In the genomic region with DNA sequence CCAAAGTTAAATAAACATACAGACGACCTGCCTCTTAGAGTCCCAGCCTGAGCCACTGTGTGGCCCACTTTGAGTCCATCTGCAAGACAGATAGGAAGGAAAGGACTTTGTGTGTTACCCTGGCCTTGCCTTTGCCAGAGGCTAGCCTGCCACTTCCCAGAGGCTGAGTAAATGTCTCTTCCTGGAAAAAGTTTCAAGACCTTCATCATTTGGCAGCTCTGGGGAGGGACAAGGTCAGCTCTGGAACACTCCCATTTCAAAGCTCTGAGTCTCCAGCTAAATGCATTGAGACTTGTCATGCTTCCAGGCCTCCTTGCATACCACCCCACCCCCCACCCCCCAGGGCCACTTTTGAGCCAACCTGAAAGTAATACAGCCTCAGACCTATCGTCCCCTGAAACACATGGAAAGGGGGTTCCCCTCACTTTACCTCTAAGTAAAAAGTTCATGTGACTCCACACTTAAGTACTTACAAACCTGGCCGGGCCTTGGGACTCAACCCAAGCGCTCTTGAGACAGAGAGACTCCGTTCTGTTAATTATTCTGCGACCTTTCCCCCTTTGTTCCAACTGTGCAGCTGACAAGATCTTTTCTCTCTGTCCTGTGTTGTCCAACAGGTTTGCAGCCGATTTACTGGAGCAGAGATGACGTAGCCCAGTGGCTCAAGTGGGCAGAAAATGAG, we compare ENCODE assay signal across 13 mouse cellular contexts.
DNase-seq lines count a peak whose midpoint lies in the region; ATAC-seq and TF ChIP-seq lines count a peak whose summit lies in the region.
"Had no signal": no experiment of that assay in that cellular context is flagged by ENCODE, and none has a peak within 500 bp of the region (broad histone marks: within the 10 kb centered on the region; RNA-seq: fewer than 3 reads in every experiment).

No protein-coding gene starts in this region.

- 64% methylated on average over 8 of the region's 8 CpGs for WGBS in heart, embryonic 11.5 days (ENCODE audit: insufficient replicate concordance)
- 50% methylated on average over 8 of the region's 8 CpGs for WGBS in kidney, embryonic 16.5 days

- no peak overlapping the region for H3K4me2 ChIP-seq in heart, embryonic 11.5 days
- no peak overlapping the region for H3K4me2 ChIP-seq in CH12.LX (ENCODE audit: insufficient read depth, low read depth, poor library complexity, severe bottlenecking)
- no peak overlapping the region for H3K4me2 ChIP-seq in kidney, embryonic 16.5 days (replicated peaks; ENCODE audit: low read depth, low read length)
- H3K4me2 ChIP-seq: limb, embryonic 12.5 days had no signal

- H3K27me3 ChIP-seq in heart, embryonic 11.5 days (ENCODE audit: control insufficient read depth, insufficient read depth, low read length): no peaks in the 10 kb centered on the region
- no peaks in the 10 kb centered on the region for H3K27me3 ChIP-seq in CH12.LX (replicated peaks)
- no peaks in the 10 kb centered on the region for H3K27me3 ChIP-seq in kidney, embryonic 16.5 days (ENCODE audit: insufficient read depth, low read length)
- H3K27me3 ChIP-seq: limb, embryonic 12.5 days; megakaryocyte, embryonic 14.5 days had no signal

- H3K4me1 ChIP-seq in heart, embryonic 11.5 days (ENCODE audit: control insufficient read depth, insufficient read depth, low read length): peaks cover 26% of the 10 kb centered on the region
- peaks cover 31 to 87% of the 10 kb centered on the region in 2 experiments for H3K4me1 ChIP-seq in CH12.LX (ENCODE audit: control insufficient read depth in 1 of 2, insufficient read depth in 2 of 2)
- peaks cover 40% of the 10 kb centered on the region for H3K4me1 ChIP-seq in kidney, embryonic 16.5 days (ENCODE audit: insufficient read depth, low read length)
- H3K4me1 ChIP-seq: limb, embryonic 12.5 days had no signal

- H3K79me2 ChIP-seq in CH12.LX (replicated peaks; ENCODE audit: control insufficient read depth, extremely low read depth, insufficient read depth, poor library complexity, severe bottlenecking): no peaks in the 10 kb centered on the region

- 0 out of 2 replicates have a peak, but pooled peaks cover 7% of the 10 kb centered on the region for H3K36me3 ChIP-seq in heart, embryonic 11.5 days (ENCODE audit: control insufficient read depth, insufficient read depth, low read length)
- H3K36me3 ChIP-seq in CH12.LX (replicated peaks in 1 of 2; ENCODE audit: control insufficient read depth in 1 of 2, insufficient read depth in 1 of 2, low read length in 1 of 2): peaks cover 4 to 54% of the 10 kb centered on the region in 2 experiments
- H3K36me3 ChIP-seq in kidney, embryonic 16.5 days (ENCODE audit: insufficient read depth, low read length): peaks cover 4% of the 10 kb centered on the region; the same call in 1 of the 2 replicates

- TF ChIP-seq RAD21 in CH12.LX (IDR thresholded peaks at IDR 0.05; ENCODE audit: low read depth, low read length): no peak

- H3K27ac ChIP-seq in heart, embryonic 11.5 days (ENCODE audit: low read depth, low read length): peak overlapping the region; percentile 18; the same call in 1 of the 2 replicates
- H3K27ac ChIP-seq in CH12.LX (ENCODE audit: insufficient read depth, low read depth): no peak overlapping the region
- H3K27ac ChIP-seq in kidney, embryonic 16.5 days (ENCODE audit: low read length): peak overlapping the region; percentile 67
- H3K27ac ChIP-seq: limb, embryonic 12.5 days had no signal

- no peak for TF ChIP-seq POLR2A in CH12.LX (IDR thresholded peaks at IDR 0.05; ENCODE audit: low read depth, low read length)

- TF ChIP-seq CTCF in CH12.LX (conservative IDR thresholded peaks at IDR 0.05 in 1 of 2, IDR thresholded peaks at IDR 0.05 in 1 of 2; ENCODE audit: low read depth in 2 of 2, low read length in 2 of 2): no peak

- peak; percentile 64 for TF ChIP-seq EP300 in CH12.LX (IDR thresholded peaks at IDR 0.05; ENCODE audit: low read length)

- ATAC-seq in heart, embryonic 11.5 days (replicated peaks; ENCODE audit: insufficient number of reproducible peaks, low FRiP score, low TSS enrichment): no peak
- ATAC-seq in kidney, embryonic 16.5 days (ENCODE audit: low FRiP score, low TSS enrichment): 0 out of 2 replicates have a peak, but pooled peaks have one; percentile 42
- no peak for ATAC-seq in cerebellum, adult (ENCODE audit: insufficient number of reproducible peaks, low FRiP score, low TSS enrichment)

- dilution Hi-C loops in CH12.LX (cut with MboI; ENCODE audit: extremely low pct_ligation_motif_present, extremely low pct_unique_long_range_greater_than_20kb, low sequenced_read_pairs): no loop called here

- in situ Hi-C loops in CH12.LX (cut with MboI; ENCODE audit: low pct_ligation_motif_present, low pct_unique_long_range_greater_than_20kb, low sequenced_read_pairs): loop anchor here (25.0 kb wide), 1 partner anchor 185 kb away; a partner anchor contains a TSS

- H3K4me3 ChIP-seq in heart, embryonic 11.5 days (ENCODE audit: low read depth, low read length): no peak overlapping the region
- H3K4me3 ChIP-seq in CH12.LX (replicated peaks in 1 of 3; ENCODE audit: low read depth in 2 of 3, low read length in 2 of 3, poor library complexity in 1 of 3): no peak overlapping the region
- no peak overlapping the region for H3K4me3 ChIP-seq in kidney, embryonic 16.5 days (ENCODE audit: low read length)
- H3K4me3 ChIP-seq: limb, embryonic 12.5 days; megakaryocyte, embryonic 14.5 days had no signal

- H3K9me3 ChIP-seq in heart, embryonic 11.5 days (replicated peaks; ENCODE audit: control insufficient read depth, low read length): no peaks in the 10 kb centered on the region
- no peaks in the 10 kb centered on the region for H3K9me3 ChIP-seq in CH12.LX (replicated peaks; ENCODE audit: low read length)
- H3K9me3 ChIP-seq in kidney, embryonic 16.5 days (ENCODE audit: low read length): no peaks in the 10 kb centered on the region
- H3K9me3 ChIP-seq: limb, embryonic 12.5 days; megakaryocyte, embryonic 14.5 days had no signal

- H3K9ac ChIP-seq in heart, embryonic 11.5 days (ENCODE audit: low read depth, low read length): no peak overlapping the region
- H3K9ac ChIP-seq in CH12.LX (ENCODE audit: insufficient read depth, low read depth): no peak overlapping the region
- H3K9ac ChIP-seq in kidney, embryonic 16.5 days (replicated peaks; ENCODE audit: low read length): no peak overlapping the region
- H3K9ac ChIP-seq: limb, embryonic 12.5 days had no signal

- no peak for DNase-seq in heart, adult 9 months (ENCODE audit: low spot score in 2 of 2)
- peak; percentile 74 for DNase-seq in CH12.LX (ENCODE audit: extremely low read depth)
- peak; percentile 64 for DNase-seq in R1 (ENCODE audit: low read depth, low spot score)
- DNase-seq in right cerebral cortex, postnatal 10 days (ENCODE audit: low spot score in 2 of 2): no peak
- no peak for DNase-seq in layer of hippocampus, adult 9-11 months
- DNase-seq: heart, adult 18-20 months; right cerebral cortex, postnatal 25 days; thymus, adult 2 months had no signal

TF ChIP-seq in CH12.LX, 34 proteins besides CTCF, POLR2A, EP300 and RAD21:
- TF ChIP-seq MAZ (IDR thresholded peaks at IDR 0.05; ENCODE audit: low read depth, low read length) (peak; percentile 78; the same call in 1 of the 2 replicates), HCFC1 (IDR thresholded peaks at IDR 0.05; ENCODE audit: low read depth, low read length) (no peak), NRF1 (IDR thresholded peaks at IDR 0.05; ENCODE audit: low read depth, low read length) (no peak), CHD2 (IDR thresholded peaks at IDR 0.05; ENCODE audit: low read length) (peak; percentile 56; the same call in 1 of the 2 replicates), SMC3 (IDR thresholded peaks at IDR 0.05; ENCODE audit: low read depth, low read length) (no peak), MXI1 (IDR thresholded peaks at IDR 0.05; ENCODE audit: low read depth, low read length) (peak; percentile 32; the same call in 1 of the 2 replicates), MAX (IDR thresholded peaks at IDR 0.05; ENCODE audit: low read length) (peak; percentile 60), ELF1 (IDR thresholded peaks at IDR 0.05; ENCODE audit: low read depth, low read length) (no peak), SIN3A (IDR thresholded peaks at IDR 0.05; ENCODE audit: low read length) (peak; percentile 41; the same call in 1 of the 2 replicates), IRF4 (IDR thresholded peaks at IDR 0.05; ENCODE audit: low read depth, low read length) (peak; percentile 67), MEF2A (IDR thresholded peaks at IDR 0.05; ENCODE audit: borderline replicate concordance, low read depth, low read length) (peak; percentile 57; the same call in 1 of the 2 replicates), ETS1 (conservative IDR thresholded peaks at IDR 0.05; ENCODE audit: low read depth, low read length) (peak; percentile 81), MAFK (IDR thresholded peaks at IDR 0.05; ENCODE audit: insufficient replicate concordance, low read length) (0 out of 2 replicates have a peak, but pooled peaks have one; percentile 24), MYC (IDR thresholded peaks at IDR 0.05; ENCODE audit: low read depth, low read length) (peak; percentile 47; the same call in 1 of the 2 replicates), USF1 (IDR thresholded peaks at IDR 0.05; ENCODE audit: low read depth, low read length) (no peak), ZC3H11A (IDR thresholded peaks at IDR 0.05; ENCODE audit: low read depth, low read length) (no peak), ZKSCAN1 (IDR thresholded peaks at IDR 0.05; ENCODE audit: borderline replicate concordance, low read depth, low read length) (no peak), TBP (conservative IDR thresholded peaks at IDR 0.05; ENCODE audit: low read depth, low read length) (no peak), PAX5 (IDR thresholded peaks at IDR 0.05; ENCODE audit: low read length) (no peak), ZMIZ1 (IDR thresholded peaks at IDR 0.05; ENCODE audit: low read depth, low read length) (no peak), BHLHE40 (IDR thresholded peaks at IDR 0.05; ENCODE audit: low read depth, low read length) (peak; percentile 82), JUND (conservative IDR thresholded peaks at IDR 0.05; ENCODE audit: low read depth, low read length) (no peak), KAT2A (IDR thresholded peaks at IDR 0.05; ENCODE audit: insufficient replicate concordance, low read length) (no peak)

Comparison
In these comparisons a context has a peak if more than half of its experiments do, and no peak if none do; other contexts are left out.
1. DNase-seq: peak in CH12.LX (single experiment) and R1 (single experiment); none in heart, adult 9 months (0 of 2), right cerebral cortex, postnatal 10 days (0 of 2) and layer of hippocampus, adult 9-11 months (single experiment).